Mouse (Mus musculus) erythroblast, embryonic 14.5 days (primary cell): ENCODE measurements at regions not wholly inside any gene's neighbourhood (a gene's known extent, or its start where the extent isn't known, plus 50 kb on each side); places are given as distances from the start of the nearest gene placed in this dataset.

Experiments used
- GATA1 ChIP-seq: IDR thresholded peaks from 2 replicates; pipeline ENCODE4 v1.6.1; 2012; ENCODE audit warnings: low read length, inconsistent platforms, mixed read lengths
- TAL1 ChIP-seq: IDR thresholded peaks from 3 replicates; pipeline ENCODE4 v1.6.1; 2012; ENCODE audit warnings: low read length, inconsistent platforms, mixed read lengths

DNA sequence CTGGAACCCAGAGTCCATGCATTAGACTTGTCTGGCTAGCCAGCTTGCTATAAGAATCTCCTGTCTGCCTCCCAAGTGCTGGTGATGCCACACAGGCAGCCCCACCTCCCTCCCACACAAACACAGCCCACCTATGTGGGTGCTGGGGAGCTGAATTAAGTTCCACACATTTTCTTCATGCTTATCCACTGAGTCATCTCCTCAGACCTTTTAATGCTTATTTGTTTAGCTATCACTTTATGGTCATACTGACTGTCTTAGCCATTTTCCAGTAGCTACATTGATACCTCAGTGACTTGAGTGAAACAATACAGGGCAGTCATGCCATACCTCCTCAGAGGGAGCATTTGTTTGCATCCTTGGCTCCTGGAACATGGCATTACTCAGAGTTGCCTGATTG, 531.1 kb upstream of the Id2 start:
- TF ChIP-seq GATA1 (no peak), TAL1 (no peak)
